Mouse (Mus musculus) lung, postnatal 0 days (tissue): ENCODE data around the gene Iqcc. TPM values are rescaled to one million over a fixed set of nuclear protein-coding genes. Genes with fewer than 3 reads are reported as not detected.

ENCODE experiments used
- ATAC-seq: fragments of 200-750 bp; cut with Nextera tagmentation; 2 replicates; pipeline ENCODE4 v1.8.0; 2017; ENCODE audit warnings: moderate library complexity
- DNase-seq: peaks from one replicate; pipeline ENCODE4 v3.0.0-alpha.2; 2016; ENCODE audit warnings: low spot score
- H3K27ac ChIP-seq: fragments of 300-500 bp; sonication (generic); 2 replicates; pipeline ENCODE4 v1.5.1; 2014; ENCODE audit warnings: antibody characterized with exemption, mild to moderate bottlenecking, low read length, mixed read lengths
- H3K27me3 ChIP-seq: fragments of 300-500 bp; sonication (generic); replicated peaks from 2 replicates; pipeline ENCODE4 v1.6.1; 2014; ENCODE audit warnings: low read length, mixed read lengths; ENCODE audit not compliant: insufficient read depth
- H3K36me3 ChIP-seq: fragments of 300-500 bp; sonication (generic); 2 replicates; pipeline ENCODE4 v1.6.1; 2014; ENCODE audit warnings: low read length, mixed read lengths; ENCODE audit not compliant: insufficient read depth
- H3K4me1 ChIP-seq: fragments of 300-500 bp; sonication (generic); 2 replicates; pipeline ENCODE4 v1.6.1; 2014; ENCODE audit warnings: antibody characterized with exemption, low read depth, low read length, mixed read lengths; ENCODE audit not compliant: insufficient read depth
- H3K4me2 ChIP-seq: fragments of 300-500 bp; sonication (generic); replicated peaks from 2 replicates; pipeline ENCODE4 v1.6.1; 2014; ENCODE audit warnings: low read depth, mild to moderate bottlenecking, low read length, moderate library complexity, mixed read lengths
- H3K4me3 ChIP-seq: fragments of 300-500 bp; sonication (generic); 2 replicates; pipeline ENCODE4 v1.5.1; 2014; ENCODE audit warnings: low read depth, low read length
- H3K9ac ChIP-seq: fragments of 300-500 bp; sonication (generic); replicated peaks from 2 replicates; pipeline ENCODE4 v1.6.1; 2014; ENCODE audit warnings: low read depth, mild to moderate bottlenecking
- H3K9me3 ChIP-seq: fragments of 300-500 bp; sonication (generic); 2 replicates; pipeline ENCODE4 v1.6.1; 2016; ENCODE audit warnings: low read length, mixed read lengths
- CTCF ChIP-seq: IDR thresholded peaks from 2 replicates; pipeline ENCODE4 v1.5.1; 2016; ENCODE audit warnings: antibody characterized with exemption, mild to moderate bottlenecking
- EP300 ChIP-seq: IDR thresholded peaks from 2 replicates; pipeline ENCODE4 v1.6.1; 2016; ENCODE audit warnings: antibody characterized with exemption, mild to moderate bottlenecking, control low read depth
- WGBS: fragments of 180-500 bp; shearing (Covaris S2); extraction: QIAGEN DNeasy Blood & Tissue Kit; methylation state at CpG from one replicate; pipeline ENCODE4 v1.1.7; 2014; 5-methylcytosine and 5-hydroxymethylcytosine counted together
- polyA plus RNA-seq: library from polyadenylated mRNA; unstranded; fragments of >200 nt; fragmentation: Nextera tagmentation; extraction: Ambion mirVana; gene quantifications from 2 replicates; pipeline ENCODE4 v1.2.1, GENCODE M21; 2015

Gene Iqcc
- polyA plus RNA-seq, 1 experiment from 2014 or later, result 27.8 TPM

DNA sequence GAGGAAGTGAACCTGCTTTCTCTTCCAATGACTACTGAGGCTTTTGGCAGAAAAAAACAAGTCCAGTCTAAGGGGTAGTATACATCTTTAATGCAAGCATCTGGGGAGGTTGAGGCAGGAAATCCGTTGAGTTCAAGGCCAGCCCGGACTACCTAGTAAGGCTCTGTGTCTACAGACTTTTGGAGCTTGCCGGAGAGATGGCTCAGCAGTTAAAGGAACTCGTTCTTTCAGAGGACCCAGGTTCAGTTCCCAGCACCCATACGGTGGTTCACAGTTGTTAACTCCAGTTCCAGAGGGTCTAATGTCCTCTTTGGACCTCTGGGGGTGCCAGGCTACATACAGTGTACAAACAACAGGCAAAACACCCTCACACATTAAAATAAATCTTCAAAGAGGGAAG is 868 bp downstream of the Iqcc start:
- H3K9ac ChIP-seq, result peak overlapping the region; percentile 43; the same call in 1 of the 2 replicates
- no peak for TF ChIP-seq EP300
- no peak for TF ChIP-seq CTCF
- DNase-seq (no peak), ATAC-seq (no peak)
- 92% methylated on average over 5 of the region's 5 CpGs for WGBS
- no peaks in the 10 kb centered on the region for H3K9me3 ChIP-seq
- no peak overlapping the region for H3K4me3 ChIP-seq
- H3K27ac ChIP-seq, result peak overlapping the region; percentile 74; the same call in 1 of the 2 replicates
- peaks cover 8% of the 10 kb centered on the region; the same call in 1 of the 2 replicates for H3K4me1 ChIP-seq
- no peaks in the 10 kb centered on the region for H3K27me3 ChIP-seq
- peak overlapping the region; percentile 88 for H3K4me2 ChIP-seq
- no peaks in the 10 kb centered on the region for H3K36me3 ChIP-seq

- Histone ChIP-seq H3K9me3 (no peaks in the 10 kb centered on the region), H3K4me2 (no peak overlapping the region), H3K4me3 (no peak overlapping the region), H3K27ac (no peak overlapping the region), H3K36me3 (no peaks in the 10 kb centered on the region), H3K4me1 (no peaks in the 10 kb centered on the region; the same call in 1 of the 2 replicates), H3K9ac (no peak overlapping the region), H3K27me3 (no peaks in the 10 kb centered on the region)
- no peak for DNase-seq
- no peak for ATAC-seq
- no peak for TF ChIP-seq EP300
- no peak for TF ChIP-seq CTCF
- 95% methylated on average over 7 of the region's 7 CpGs for WGBS
Measured at GRCm38 (mm10) chr4:129617121-129617641, 1.7 kb downstream of the Iqcc start.

- WGBS, result 98% methylated on average over 3 of the region's 3 CpGs
- Histone ChIP-seq H3K27ac (no peak overlapping the region), H3K9ac (no peak overlapping the region), H3K4me3 (no peak overlapping the region), H3K4me1 (no peaks in the 10 kb centered on the region; the same call in 1 of the 2 replicates), H3K36me3 (no peaks in the 10 kb centered on the region), H3K9me3 (no peaks in the 10 kb centered on the region), H3K27me3 (no peaks in the 10 kb centered on the region), H3K4me2 (no peak overlapping the region)
- TF ChIP-seq EP300 (no peak), CTCF (no peak)
- DNase-seq (no peak), ATAC-seq (no peak)
Measured at GRCm38 (mm10) chr4:129616631-129617030, 2.3 kb downstream of the Iqcc start.

GRCm38 (mm10) chr4:129615801-129616290 is 3.1 kb downstream of the Iqcc start:
- Histone ChIP-seq H3K4me1 (no peaks in the 10 kb centered on the region; the same call in 1 of the 2 replicates), H3K9me3 (no peaks in the 10 kb centered on the region), H3K27me3 (no peaks in the 10 kb centered on the region), H3K27ac (no peak overlapping the region), H3K4me3 (no peak overlapping the region), H3K9ac (no peak overlapping the region), H3K36me3 (no peaks in the 10 kb centered on the region), H3K4me2 (no peak overlapping the region)
- TF ChIP-seq EP300 (no peak), CTCF (no peak)
- ATAC-seq, result no peak
- no peak for DNase-seq
- WGBS, result 88% methylated on average over 9 of the region's 9 CpGs

GRCm38 (mm10) chr4:129614093-129614492 is 4.8 kb downstream of the Iqcc start, which contains the start of gene Dcdc2b:
TSS of gene Dcdc2b (minus strand) at chr4:129614257.
- DNase-seq (peak; percentile 58), ATAC-seq (no peak)
- H3K27me3 ChIP-seq, result no peaks in the 10 kb centered on the region
- no peak within 1 kb of the TSS for H3K4me3 ChIP-seq
- no peak within 1 kb of the TSS for H3K9ac ChIP-seq
- H3K4me1 ChIP-seq, result no peaks in the 10 kb centered on the region; the same call in 1 of the 2 replicates
- H3K36me3 ChIP-seq, result no peaks in the 10 kb centered on the region
- WGBS, result 55% methylated on average over 6 of the region's 6 CpGs
- TF ChIP-seq CTCF, result no peak
- TF ChIP-seq EP300, result no peak
- no peak within 1 kb of the TSS for H3K27ac ChIP-seq
- no peaks in the 10 kb centered on the region for H3K9me3 ChIP-seq
- H3K4me2 ChIP-seq, result no peak within 1 kb of the TSS

DNA sequence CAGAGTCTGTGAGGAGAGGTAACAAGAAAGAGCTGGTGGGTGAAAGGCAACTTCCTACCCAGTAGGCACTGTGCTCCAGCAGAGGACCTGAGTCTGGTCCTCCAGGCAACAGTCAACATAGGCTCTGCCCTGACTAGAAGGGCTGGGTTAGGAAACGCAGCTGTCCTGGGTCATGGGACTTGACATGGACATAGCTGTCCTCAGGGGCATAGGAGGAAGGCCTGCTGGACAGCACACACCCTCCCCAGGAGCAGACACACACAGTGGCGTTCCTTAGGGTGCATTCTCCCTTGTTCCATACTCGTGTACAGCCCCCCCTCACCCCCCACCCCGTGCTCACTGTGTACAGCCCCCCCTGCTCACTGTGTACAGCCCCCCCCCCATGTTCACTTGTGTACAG is 8.4 kb downstream of the Iqcc start:
- 68% methylated on average over 4 of the region's 4 CpGs for WGBS
- Histone ChIP-seq H3K36me3 (peaks cover 9% of the 10 kb centered on the region; the same call in 1 of the 2 replicates), H3K27ac (no peak overlapping the region), H3K4me3 (no peak overlapping the region), H3K4me2 (no peak overlapping the region), H3K9ac (no peak overlapping the region), H3K27me3 (no peaks in the 10 kb centered on the region), H3K4me1 (no peaks in the 10 kb centered on the region), H3K9me3 (no peaks in the 10 kb centered on the region)
- no peak for DNase-seq
- ATAC-seq, result no peak
- no peak for TF ChIP-seq CTCF
- no peak for TF ChIP-seq EP300
